Mouse (Mus musculus) hindbrain, embryonic 11.5 days (tissue): ENCODE data around the gene Gm20388. TPM values are rescaled to one million over a fixed set of nuclear protein-coding genes. Genes with fewer than 3 reads are reported as not detected.
"Not testable (repeated sequence)": the region's sequence is repeated elsewhere in the genome, so short reads cannot be mapped to it uniquely, and the experiment has no call there.

Experiments
- ATAC-seq: fragments of 200-750 bp; cut with Nextera tagmentation; 2 replicates; pipeline ENCODE4 v1.8.0; 2017; ENCODE audit warnings: mild to moderate bottlenecking, moderate TSS enrichment, moderate library complexity; ENCODE audit not compliant: low FRiP score
- DNase-seq: peaks from one replicate; pipeline ENCODE4 v3.0.0-alpha.2; 2015; ENCODE audit warnings: low spot score
- H3K27ac ChIP-seq: fragments of 300-500 bp; sonication (generic); 2 replicates; pipeline ENCODE4 v1.5.1; 2014; ENCODE audit warnings: mild to moderate bottlenecking, low read depth, low read length
- H3K27me3 ChIP-seq: fragments of 300-500 bp; sonication (generic); 2 replicates; pipeline ENCODE4 v1.6.1; 2014; ENCODE audit warnings: mild to moderate bottlenecking, low read length, moderate library complexity, mixed read lengths; ENCODE audit not compliant: control insufficient read depth, insufficient read depth
- H3K36me3 ChIP-seq: fragments of 300-500 bp; sonication (generic); 2 replicates; pipeline ENCODE4 v1.6.1; 2014; ENCODE audit warnings: mild to moderate bottlenecking, low read length, moderate library complexity, mixed read lengths; ENCODE audit not compliant: control insufficient read depth, insufficient read depth
- H3K4me1 ChIP-seq: fragments of 300-500 bp; sonication (generic); replicated peaks from 2 replicates; pipeline ENCODE4 v1.6.1; 2014; ENCODE audit warnings: low read length, mixed read lengths; ENCODE audit not compliant: control insufficient read depth, insufficient read depth
- H3K4me2 ChIP-seq: fragments of 300-500 bp; sonication (generic); replicated peaks from 2 replicates; pipeline ENCODE4 v1.6.1; 2014; ENCODE audit warnings: mild to moderate bottlenecking, low read depth, low read length
- H3K4me3 ChIP-seq: fragments of 300-500 bp; sonication (generic); 2 replicates; pipeline ENCODE4 v1.5.1; 2014; ENCODE audit warnings: low read depth, low read length
- H3K9ac ChIP-seq: fragments of 300-500 bp; sonication (generic); 2 replicates; pipeline ENCODE4 v1.6.1; 2014; ENCODE audit warnings: low read depth, low read length
- H3K9me3 ChIP-seq: fragments of 300-500 bp; sonication (generic); 2 replicates; pipeline ENCODE4 v1.6.1; 2016; ENCODE audit warnings: low read length; ENCODE audit not compliant: control insufficient read depth
- WGBS: fragments of 180-500 bp; shearing (Covaris S2); extraction: QIAGEN DNeasy Blood & Tissue Kit; methylation state at CpG from one replicate; pipeline ENCODE4 v1.1.7; 2014; 5-methylcytosine and 5-hydroxymethylcytosine counted together
- polyA plus RNA-seq: library from polyadenylated mRNA; unstranded; fragments of >200 nt; fragmentation: Nextera tagmentation; extraction: Ambion mirVana; gene quantifications from 2 replicates; pipeline ENCODE4 v1.2.1, GENCODE M21; 2014

The Gm20388 gene
- polyA plus RNA-seq, 1 experiment from 2014 or later = 11.8 TPM

DNA sequence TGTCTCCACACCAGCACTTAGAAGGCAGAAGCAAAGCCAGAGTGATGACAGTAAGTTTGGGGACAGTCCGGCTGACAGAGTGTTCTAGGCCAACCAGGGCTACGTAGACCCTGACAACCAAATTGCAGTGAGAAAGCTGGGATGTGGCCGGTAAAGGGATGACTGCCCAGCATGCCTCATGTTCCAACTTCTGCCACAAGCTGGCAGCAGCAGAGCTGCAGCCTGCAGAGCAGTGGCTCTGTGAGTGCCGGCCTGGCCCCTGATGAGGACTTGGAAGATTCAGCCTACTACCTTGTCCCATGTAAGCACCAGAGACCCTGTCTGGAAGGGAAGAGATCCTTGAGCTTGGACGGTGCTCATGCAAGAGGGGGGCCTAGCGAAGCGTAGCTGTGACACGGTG is 765.1 kb downstream of the Gm20388 start:
- H3K4me2 ChIP-seq = no peak overlapping the region
- no peak overlapping the region for H3K4me3 ChIP-seq
- no peaks in the 10 kb centered on the region for H3K4me1 ChIP-seq
- no peak overlapping the region for H3K27ac ChIP-seq
- H3K9me3 ChIP-seq = no peaks in the 10 kb centered on the region
- ATAC-seq = no peak
- no peak overlapping the region for H3K9ac ChIP-seq
- no peak for DNase-seq
- peaks cover 9% of the 10 kb centered on the region; the same call in 1 of the 2 replicates for H3K36me3 ChIP-seq
- H3K27me3 ChIP-seq = no peaks in the 10 kb centered on the region; the same call in 1 of the 2 replicates
- 72% methylated on average over 8 of the region's 8 CpGs for WGBS

GRCm38 (mm10) chr8:120678447-120678846 is 767.8 kb downstream of the Gm20388 start:
- Histone ChIP-seq H3K4me3 (no peak overlapping the region), H3K4me1 (no peaks in the 10 kb centered on the region), H3K27me3 (no peaks in the 10 kb centered on the region; the same call in 1 of the 2 replicates), H3K4me2 (no peak overlapping the region), H3K9ac (no peak overlapping the region), H3K27ac (no peak overlapping the region), H3K36me3 (0 out of 2 replicates have a peak, but pooled peaks cover 2% of the 10 kb centered on the region), H3K9me3 (no peaks in the 10 kb centered on the region)
- peak; percentile 92 for DNase-seq
- no peak for ATAC-seq
- 13% methylated on average over 10 of the region's 10 CpGs for WGBS

GRCm38 (mm10) chr8:120679629-120680387 is 769.2 kb downstream of the Gm20388 start:
- 73% methylated on average over 11 of the region's 11 CpGs for WGBS

DNA sequence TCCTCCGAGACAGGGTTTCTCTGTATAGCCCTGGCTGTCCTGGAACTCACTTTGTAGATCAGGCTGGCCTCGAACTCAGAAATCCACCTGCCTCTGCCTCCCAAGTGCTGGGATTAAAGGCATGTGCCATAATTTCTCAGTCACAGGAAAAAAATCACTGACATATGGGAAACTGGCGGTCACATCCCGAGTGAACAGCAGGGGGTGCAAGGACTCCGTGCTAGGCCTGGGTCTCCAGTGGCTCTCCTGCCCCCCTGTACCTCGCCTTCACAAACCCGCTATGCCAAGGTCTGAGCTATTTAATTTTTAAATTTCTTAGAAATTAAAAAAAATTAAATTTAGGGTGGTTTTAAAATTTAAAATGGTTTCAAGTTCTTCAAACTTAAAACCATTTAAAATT is 769.8 kb downstream of the Gm20388 start:
- not testable (repeated sequence) for ATAC-seq, H3K4me2 ChIP-seq, H3K4me1 ChIP-seq, H3K9me3 ChIP-seq, H3K27me3 ChIP-seq, H3K9ac ChIP-seq, H3K4me3 ChIP-seq, H3K36me3 ChIP-seq, H3K27ac ChIP-seq
- WGBS = 70% methylated on average over 7 of the region's 7 CpGs
- DNase-seq = peak; percentile 56

More at GRCm38 (mm10) chr8:120679629-120680387, 769.2 kb downstream of the Gm20388 start:
- Histone ChIP-seq H3K4me2 (no peak overlapping the region), H3K9me3 (no peaks in the 10 kb centered on the region), H3K4me1 (no peaks in the 10 kb centered on the region), H3K36me3 (no peaks in the 10 kb centered on the region), H3K27ac (no peak overlapping the region), H3K27me3 (no peaks in the 10 kb centered on the region; the same call in 1 of the 2 replicates), H3K9ac (no peak overlapping the region), H3K4me3 (no peak overlapping the region)
- no peak for ATAC-seq
- no peak for DNase-seq

DNA sequence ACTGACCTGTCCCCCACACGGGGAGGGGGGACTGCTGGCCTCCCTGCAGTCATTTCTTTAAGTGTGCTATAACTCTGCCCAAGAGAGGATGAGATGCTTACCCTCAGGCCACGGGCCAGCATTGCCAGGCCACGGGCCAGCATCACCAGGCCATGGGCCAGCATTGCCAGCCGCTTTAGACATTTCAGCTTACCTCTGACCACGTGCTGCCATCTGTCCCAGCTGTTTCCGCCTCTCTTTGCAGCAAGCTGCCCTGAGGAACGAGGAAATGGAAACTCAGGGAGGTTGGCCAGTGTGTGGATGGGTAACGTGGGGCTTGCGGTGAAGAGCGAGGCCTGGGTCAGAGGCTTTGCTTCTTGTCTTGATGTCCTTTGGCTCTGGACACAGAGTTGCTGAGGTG is 770.5 kb downstream of the Gm20388 start:
- H3K9me3 ChIP-seq = no peaks in the 10 kb centered on the region
- H3K4me2 ChIP-seq = no peak overlapping the region
- H3K4me1 ChIP-seq = no peaks in the 10 kb centered on the region
- no peak overlapping the region for H3K4me3 ChIP-seq
- ATAC-seq (no peak), DNase-seq (no peak)
- 84% methylated on average over 10 of the region's 10 CpGs for WGBS
- no peaks in the 10 kb centered on the region for H3K36me3 ChIP-seq
- no peak overlapping the region for H3K27ac ChIP-seq
- H3K9ac ChIP-seq = no peak overlapping the region
- H3K27me3 ChIP-seq = no peaks in the 10 kb centered on the region; the same call in 1 of the 2 replicates

DNA sequence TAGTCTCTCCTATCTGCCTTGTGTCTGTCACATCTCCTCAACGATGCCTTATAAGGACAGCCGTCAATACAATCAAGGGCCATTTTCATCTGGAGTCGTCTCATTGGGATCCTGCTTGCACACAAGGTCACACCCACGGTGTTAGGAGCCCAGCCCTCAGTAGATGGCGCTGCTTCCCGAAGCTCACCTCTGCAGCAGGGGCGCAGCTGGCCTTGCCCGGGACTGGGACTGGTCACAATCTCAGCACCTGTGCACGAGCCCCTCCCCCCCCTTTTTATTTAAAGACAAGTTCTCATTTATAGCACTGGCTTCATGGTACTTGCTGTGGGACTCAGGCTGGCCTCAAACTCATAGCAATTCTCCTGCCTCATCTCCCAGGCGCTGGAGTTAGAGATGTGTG is 773.0 kb downstream of the Gm20388 start:
- ATAC-seq = no peak
- no peaks in the 10 kb centered on the region for H3K9me3 ChIP-seq
- peak; percentile 80 for DNase-seq
- H3K36me3 ChIP-seq = no peaks in the 10 kb centered on the region
- H3K27ac ChIP-seq = no peak overlapping the region
- no peaks in the 10 kb centered on the region for H3K4me1 ChIP-seq
- WGBS = 19% methylated on average over 10 of the region's 10 CpGs
- no peak overlapping the region for H3K9ac ChIP-seq
- H3K4me2 ChIP-seq = no peak overlapping the region
- no peaks in the 10 kb centered on the region; the same call in 1 of the 2 replicates for H3K27me3 ChIP-seq
- no peak overlapping the region for H3K4me3 ChIP-seq

DNA sequence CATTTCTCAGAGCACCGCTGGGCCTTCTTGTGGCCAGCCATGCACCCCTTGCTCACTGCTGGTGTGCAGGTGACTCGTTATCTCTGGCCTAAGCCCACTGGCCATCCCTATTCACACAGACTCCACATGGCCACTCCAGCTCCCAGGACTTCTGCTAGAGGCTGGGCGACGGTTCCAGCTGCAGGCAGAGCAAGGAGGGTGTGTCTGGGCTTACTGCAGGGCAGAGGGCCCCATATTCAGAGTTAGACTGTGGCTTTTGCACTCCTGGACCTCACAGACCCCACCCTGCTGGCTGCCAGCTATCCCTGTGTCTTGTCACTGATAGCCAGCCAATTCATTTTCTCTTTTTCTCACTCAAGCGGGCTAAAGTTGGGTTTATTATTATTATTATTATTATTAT is 773.4 kb downstream of the Gm20388 start:
- no peak overlapping the region for H3K4me2 ChIP-seq
- H3K4me1 ChIP-seq = no peaks in the 10 kb centered on the region
- 60% methylated on average over 5 of the region's 5 CpGs for WGBS
- H3K4me3 ChIP-seq = no peak overlapping the region
- no peaks in the 10 kb centered on the region for H3K36me3 ChIP-seq
- no peaks in the 10 kb centered on the region for H3K27me3 ChIP-seq
- DNase-seq = no peak
- no peak for ATAC-seq
- no peak overlapping the region for H3K9ac ChIP-seq
- H3K9me3 ChIP-seq = no peaks in the 10 kb centered on the region
- no peak overlapping the region for H3K27ac ChIP-seq

- DNase-seq = no peak
- Histone ChIP-seq H3K4me2 (no peak overlapping the region), H3K36me3 (no peaks in the 10 kb centered on the region), H3K4me1 (no peaks in the 10 kb centered on the region), H3K9ac (no peak overlapping the region), H3K27ac (no peak overlapping the region), H3K27me3 (no peaks in the 10 kb centered on the region), H3K4me3 (no peak overlapping the region), H3K9me3 (no peaks in the 10 kb centered on the region)
- ATAC-seq = no peak
- WGBS = 70% methylated on average over 5 of the region's 5 CpGs
Measured at GRCm38 (mm10) chr8:120685097-120685496, 774.5 kb downstream of the Gm20388 start.

DNA sequence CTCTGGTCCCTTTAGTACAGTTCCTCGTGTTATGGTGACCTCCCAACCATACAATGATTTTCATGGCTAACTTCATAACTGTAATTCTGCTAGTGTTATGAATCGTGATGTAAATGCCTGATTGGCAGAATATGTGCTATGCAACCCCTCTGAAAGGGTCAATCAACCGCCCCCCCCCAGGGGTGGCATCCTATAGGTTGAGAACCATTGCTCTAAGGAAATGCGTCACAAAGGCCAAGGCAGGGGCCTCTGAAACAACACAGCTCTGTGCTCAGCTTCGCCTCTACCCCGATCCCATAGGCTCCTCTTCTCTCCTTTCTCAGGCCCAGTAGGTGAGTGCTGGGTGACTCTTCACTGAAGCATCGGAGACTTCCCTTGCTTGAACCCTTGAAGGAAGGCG is 775.0 kb downstream of the Gm20388 start:
- H3K4me3 ChIP-seq = no peak overlapping the region
- DNase-seq = no peak
- H3K9ac ChIP-seq = no peak overlapping the region
- H3K4me2 ChIP-seq = no peak overlapping the region
- H3K27me3 ChIP-seq = no peaks in the 10 kb centered on the region
- H3K27ac ChIP-seq = no peak overlapping the region
- H3K4me1 ChIP-seq = no peaks in the 10 kb centered on the region
- H3K36me3 ChIP-seq = no peaks in the 10 kb centered on the region
- H3K9me3 ChIP-seq = no peaks in the 10 kb centered on the region
- no peak for ATAC-seq
- 78% methylated on average over 8 of the region's 8 CpGs for WGBS
